Mouse (Mus musculus): ENCODE data around the gene Iqschfp.
"Not testable (repeated sequence)": the region's sequence is repeated elsewhere in the genome, so short reads cannot be mapped to it uniquely, and the experiment has no call there.

The Iqschfp gene

GRCm38 (mm10) chr3:68085024-68085423 lies 193.0 kb downstream of the Iqschfp start:
- DNase-seq, result no peak

GRCm38 (mm10) chr3:68092108-68092507 lies 200.1 kb downstream of the Iqschfp start:
- DNase-seq, result no peak

- no peak for DNase-seq
Observed at GRCm38 (mm10) chr3:68096724-68097431, 204.8 kb downstream of the Iqschfp start.

DNA sequence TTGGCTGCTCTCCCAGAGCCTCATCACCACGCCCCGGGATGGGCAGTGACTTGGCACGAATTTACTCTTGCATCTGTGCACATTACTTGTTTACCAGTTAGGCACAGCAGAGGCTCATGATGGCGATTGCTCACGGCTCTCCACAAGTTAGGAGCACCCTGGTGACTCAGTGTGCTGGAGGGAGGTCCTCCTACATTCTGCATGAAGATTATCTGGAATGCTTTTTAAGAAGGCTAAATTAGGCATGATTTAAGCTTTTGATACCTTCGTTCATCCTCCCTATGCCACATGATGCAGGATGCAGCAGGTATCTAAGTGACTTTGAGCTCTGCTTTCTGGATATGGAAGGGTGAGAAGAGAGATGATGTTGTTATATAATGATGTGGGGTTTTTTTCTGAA lies 207.5 kb downstream of the Iqschfp start:
- not testable (repeated sequence) for DNase-seq

DNA sequence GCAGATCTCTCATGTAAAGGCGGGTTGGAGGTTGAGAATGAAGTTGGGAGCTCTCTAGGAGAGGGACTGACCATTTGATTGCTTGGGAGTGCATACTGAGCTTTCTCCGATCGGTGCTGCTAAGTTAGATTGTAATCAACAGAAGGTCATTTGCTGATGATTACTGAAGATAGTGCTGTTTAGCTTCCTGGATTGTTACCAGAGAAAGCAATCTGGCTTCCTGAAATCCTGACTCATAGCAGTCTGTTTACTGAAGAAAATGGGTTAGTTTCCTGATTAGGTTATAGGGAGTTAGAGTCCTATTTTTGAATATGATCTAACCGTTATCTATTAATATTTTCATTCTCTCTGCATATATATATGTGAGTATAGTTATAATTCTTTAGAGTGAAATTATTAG lies 209.3 kb downstream of the Iqschfp start:
- DNase-seq, result no peak

DNA sequence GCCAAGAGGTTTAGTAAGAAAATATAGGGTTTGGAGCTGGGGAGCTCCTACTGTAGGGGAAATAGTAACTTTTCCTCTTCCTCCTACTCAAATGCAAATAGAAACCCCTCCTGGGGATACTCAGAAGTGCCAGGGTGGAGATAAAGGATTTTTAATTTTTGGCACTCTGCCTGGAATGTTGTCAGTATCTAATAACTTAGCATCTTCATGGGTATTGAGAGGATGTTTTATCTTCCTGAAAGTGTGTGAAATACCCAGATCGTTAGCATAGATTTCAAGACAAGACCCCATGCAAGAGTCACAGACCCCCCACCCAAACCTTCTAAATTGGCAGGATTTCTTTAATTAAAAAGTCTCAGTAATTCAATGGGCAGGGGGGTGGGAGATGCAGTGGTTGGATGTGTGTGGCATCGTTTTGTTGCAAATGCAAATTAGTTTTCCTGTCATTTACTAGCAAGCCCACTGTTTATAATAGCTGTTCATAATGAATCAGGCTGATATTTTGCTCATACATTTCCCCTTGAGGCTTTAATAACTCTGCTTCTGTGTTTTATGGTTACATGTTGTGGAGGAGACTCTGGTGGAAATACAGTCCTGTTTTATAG lies 213.2 kb downstream of the Iqschfp start:
- DNase-seq, result no peak

DNA sequence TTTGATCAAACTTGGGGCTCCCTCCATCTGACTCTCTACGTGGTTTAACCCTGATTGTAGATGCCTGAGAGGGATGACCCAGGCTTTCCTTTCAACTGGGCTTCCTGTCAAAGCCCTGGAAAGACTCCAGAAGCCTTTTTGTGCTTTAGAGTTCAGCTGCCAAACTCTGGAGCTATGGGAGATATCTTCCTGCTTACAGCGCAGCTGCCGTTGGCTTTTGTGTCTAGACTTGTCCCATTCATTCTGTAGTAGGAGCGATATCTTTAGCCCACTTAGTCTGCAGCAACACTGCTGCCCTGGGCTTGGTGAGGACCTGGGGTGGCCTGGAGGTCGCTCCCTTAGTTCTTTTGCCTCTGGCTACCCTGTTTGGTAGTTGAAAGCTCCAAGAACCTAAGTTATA lies 229.3 kb downstream of the Iqschfp start:
- no peak for DNase-seq

GRCm38 (mm10) chr3:68126284-68126856 lies 234.3 kb downstream of the Iqschfp start:
- no peak for DNase-seq

DNA sequence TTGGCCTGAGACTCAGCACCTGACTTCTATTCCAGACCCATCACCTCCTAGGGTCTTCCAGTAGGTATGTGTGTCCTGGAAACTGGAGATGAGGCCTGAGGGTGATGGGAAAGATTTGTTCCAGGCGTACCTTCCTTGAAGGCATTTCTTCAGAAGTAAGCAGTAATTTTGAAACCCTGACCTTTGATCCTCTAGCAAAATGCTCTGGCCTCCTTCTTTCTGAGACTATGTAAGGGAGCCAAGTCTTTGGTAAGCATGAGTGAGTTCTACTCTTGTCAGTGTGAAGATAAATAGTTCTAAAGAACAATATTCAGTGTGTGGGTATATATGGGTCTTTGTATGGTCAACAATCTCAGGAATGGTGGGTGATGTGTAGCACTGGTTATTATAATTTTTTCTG lies 238.4 kb downstream of the Iqschfp start:
- DNase-seq, result no peak

GRCm38 (mm10) chr3:68138833-68139627 lies 247.0 kb downstream of the Iqschfp start:
- no peak for DNase-seq

- no peak for DNase-seq
Observed at GRCm38 (mm10) chr3:68150688-68151087, 258.7 kb downstream of the Iqschfp start.

GRCm38 (mm10) chr3:68160175-68160574 lies 268.1 kb downstream of the Iqschfp start:
- DNase-seq, result no peak

DNA sequence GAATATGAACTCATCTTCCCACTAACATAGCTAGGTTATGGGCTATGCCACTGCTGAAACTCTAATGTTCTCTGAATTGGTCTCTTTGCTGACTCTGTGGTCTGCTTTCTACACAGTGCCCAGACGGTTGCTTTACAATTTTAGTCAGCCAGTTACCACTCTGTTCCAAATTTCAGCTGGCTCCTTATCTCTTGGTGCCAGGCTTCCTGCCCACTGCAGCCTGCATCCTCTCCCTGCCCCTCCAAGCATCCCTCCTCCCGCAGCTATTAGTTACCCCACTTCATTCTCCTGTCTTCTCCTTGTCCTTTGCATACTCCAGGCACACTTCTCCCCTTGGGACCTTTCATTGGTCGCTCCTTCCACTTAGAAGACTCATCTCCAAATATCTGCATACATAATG lies 268.7 kb downstream of the Iqschfp start:
- peak in 1 of 2 experiments; percentile 22 for DNase-seq

DNA sequence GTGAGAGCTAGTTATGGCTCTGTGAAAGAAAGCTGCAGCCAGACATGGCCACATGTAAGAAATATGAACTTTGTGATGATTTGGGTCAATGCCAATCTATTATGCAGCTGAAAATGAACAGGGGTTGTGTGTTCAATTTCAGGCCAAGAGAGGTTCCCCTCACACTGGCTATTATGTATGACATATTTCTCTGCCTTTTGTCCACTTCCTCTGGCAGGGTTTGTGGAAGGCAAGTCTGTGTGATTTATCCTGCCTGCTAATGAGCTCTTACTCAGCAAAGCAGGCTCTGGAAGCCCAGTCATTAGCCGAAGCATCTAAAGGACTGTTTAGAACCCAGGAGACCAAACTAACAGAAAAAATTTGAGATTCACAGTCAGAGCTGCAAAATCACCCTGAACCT lies 286.2 kb downstream of the Iqschfp start:
- no peak for DNase-seq

DNA sequence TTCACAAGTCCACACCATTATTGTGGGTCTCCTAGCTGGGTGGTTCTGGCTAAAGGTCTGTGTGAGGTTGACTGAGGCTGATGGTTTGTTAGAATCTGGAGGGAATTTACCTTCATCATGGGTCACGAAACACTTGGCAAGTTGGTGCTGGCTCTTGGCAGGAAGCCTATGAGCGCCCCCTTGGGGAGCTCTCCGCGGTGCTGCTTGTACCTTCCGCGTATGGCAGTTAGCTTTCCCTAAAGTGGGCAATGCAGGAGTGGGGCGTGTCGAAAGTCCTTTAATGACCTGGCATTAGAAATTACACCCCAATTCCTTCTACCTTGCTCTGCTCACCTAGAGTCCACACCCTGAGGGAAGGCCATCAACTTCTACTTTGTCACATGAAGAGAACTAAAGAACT lies 295.4 kb downstream of the Iqschfp start:
- DNase-seq, result no peak

GRCm38 (mm10) chr3:68189100-68189499 lies 297.1 kb downstream of the Iqschfp start:
- DNase-seq, result no peak

DNA sequence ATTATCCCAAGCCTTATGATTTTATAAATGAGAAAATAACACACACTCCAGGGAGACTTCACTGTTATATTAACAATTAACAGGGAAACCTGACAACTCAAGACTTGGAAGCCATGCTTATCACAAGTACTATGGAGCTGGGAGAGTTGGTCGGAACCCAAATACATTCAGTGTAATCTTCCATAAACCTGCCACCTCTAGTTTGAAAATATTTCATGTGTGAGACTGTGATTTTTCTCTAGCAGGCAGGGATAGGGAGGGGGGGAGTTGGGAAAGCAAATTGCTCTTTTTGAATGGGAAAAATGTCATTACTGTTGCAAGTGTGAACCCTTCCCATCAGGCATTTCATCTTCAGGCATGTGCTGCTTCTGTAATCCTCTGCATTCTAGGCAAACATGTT lies 304.9 kb downstream of the Iqschfp start:
- DNase-seq, result no peak

DNA sequence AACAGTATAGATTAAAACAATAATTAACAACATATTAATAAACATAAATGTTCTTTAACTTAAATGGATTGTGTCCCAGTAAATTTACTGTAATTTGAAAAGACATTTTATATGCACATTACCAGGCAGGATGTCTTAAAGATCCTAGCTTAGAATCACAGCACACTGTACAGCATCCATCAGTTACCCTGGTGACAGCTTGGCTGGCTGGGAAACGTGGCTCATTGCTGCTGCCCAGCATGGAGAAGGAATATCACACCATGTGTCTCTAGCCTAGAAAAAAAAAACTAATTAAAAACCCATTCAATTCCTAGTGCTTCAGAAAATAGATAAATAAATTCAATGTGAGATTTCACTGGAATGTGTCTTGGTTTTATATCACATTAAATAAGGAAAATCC lies 309.2 kb downstream of the Iqschfp start:
- DNase-seq, result no peak

- no peak for DNase-seq
Observed at GRCm38 (mm10) chr3:68202162-68202902, 310.3 kb downstream of the Iqschfp start.

DNA sequence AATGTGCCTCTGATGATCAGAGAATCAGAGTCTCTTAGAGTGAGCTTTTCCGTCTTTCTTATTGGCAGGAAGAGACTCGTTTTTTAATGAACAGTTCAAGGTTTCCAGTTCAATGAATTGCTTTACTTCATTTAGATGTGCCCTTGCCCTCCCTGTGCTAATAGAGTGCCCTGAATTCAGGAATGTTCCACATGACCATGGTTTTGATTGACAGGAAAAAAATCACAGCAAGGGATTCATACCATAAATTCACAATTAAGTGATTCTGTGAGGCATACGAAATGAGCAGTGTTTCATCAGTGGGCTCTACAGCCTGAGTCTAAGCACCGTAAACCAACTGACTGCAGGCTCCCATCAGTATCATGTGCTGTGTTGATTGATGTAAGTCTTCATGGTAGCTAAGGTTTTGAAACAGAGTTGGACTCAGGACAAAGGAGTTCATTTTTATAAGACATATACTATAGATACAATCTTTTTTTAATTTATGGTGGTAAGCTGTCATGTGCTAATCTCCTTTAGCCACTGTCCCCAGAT lies 312.0 kb downstream of the Iqschfp start:
- DNase-seq, result no peak

DNA sequence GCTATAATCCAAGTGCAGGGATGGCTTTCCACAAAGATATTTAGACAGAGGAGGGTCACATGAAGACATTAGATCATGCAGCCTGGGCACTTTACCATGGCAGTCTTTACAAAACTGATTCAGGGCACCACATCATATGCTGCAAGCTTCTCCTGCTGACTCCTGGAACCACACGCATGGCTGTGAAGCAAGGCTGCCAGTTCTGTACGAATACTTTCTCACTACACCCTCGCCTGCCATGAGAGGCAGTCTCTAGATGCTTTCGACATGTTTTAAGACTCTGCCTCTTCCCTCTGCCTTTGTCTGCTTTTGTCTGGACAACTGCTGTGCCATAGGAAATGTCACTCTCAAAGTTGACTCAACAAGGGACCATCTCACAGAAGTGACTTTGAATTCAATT lies 318.4 kb downstream of the Iqschfp start:
- DNase-seq, result no peak

- DNase-seq, result no peak
Observed at GRCm38 (mm10) chr3:68221452-68221851, 329.4 kb downstream of the Iqschfp start.

GRCm38 (mm10) chr3:68239887-68240286 lies 347.9 kb downstream of the Iqschfp start:
- DNase-seq, result no peak
